Mouse (Mus musculus): ENCODE results near the gene Rpsa. TPM values are rescaled to one million over a fixed set of nuclear protein-coding genes. Genes with fewer than 3 reads are reported as not detected.

Rpsa gene
- total and polyA plus RNA-seq, 3 experiments: 726 to 4,532 (median 1,827) TPM

GRCm38 (mm10) chr9:120114051-120114788 is 13.3 kb upstream of the Rpsa start:
- Histone ChIP-seq H3K27me3 (ENCODE audit: control insufficient read depth in 1 of 2, insufficient read depth in 2 of 2, low read length in 2 of 2) (no peaks in the 10 kb centered on the region), H3K4me3 (ENCODE audit: control insufficient read depth in 1 of 2, insufficient read depth in 1 of 2, low read depth in 2 of 2, low read length in 2 of 2) (0 out of 4 replicates have a peak overlapping the region, but pooled peaks of 1 of the 2 experiments have one; percentile 41), H3K36me3 (ENCODE audit: control insufficient read depth in 1 of 2, insufficient read depth in 2 of 2, low read length in 2 of 2) (peaks cover 10 to 42% of the 10 kb centered on the region in 2 experiments), H3K4me1 (ENCODE audit: control insufficient read depth in 1 of 2, insufficient read depth in 2 of 2, low read length in 2 of 2) (peaks cover 21 to 43% of the 10 kb centered on the region in 2 experiments), H3K27ac (ENCODE audit: control insufficient read depth, low read depth, low read length) (peak overlapping the region; percentile 99), H3K9me3 (replicated peaks; ENCODE audit: insufficient read depth, low read length) (no peaks in the 10 kb centered on the region), H3K9ac (ENCODE audit: control insufficient read depth, low read depth, low read length, poor library complexity, severe bottlenecking) (peak overlapping the region; percentile 71), H3K79me2 (ENCODE audit: control insufficient read depth, insufficient read depth, low read length, poor library complexity) (peaks cover 43% of the 10 kb centered on the region)
- TF ChIP-seq ELF1 (IDR thresholded peaks at IDR 0.05; ENCODE audit: low read depth, low read length) (no peak), POLR2A (IDR thresholded peaks at IDR 0.05; ENCODE audit: control insufficient read depth in 1 of 2, insufficient read depth in 1 of 2, low read depth in 1 of 2, low read length in 2 of 2, poor library complexity in 1 of 2) (0 out of 4 replicates have a peak, but pooled peaks of 1 of the 2 experiments have one; percentile 22), POLR2AphosphoS5 (IDR thresholded peaks at IDR 0.05; ENCODE audit: borderline replicate concordance, low read depth, low read length) (peak; percentile 54; the same call in 1 of the 2 replicates)
- peak; percentile 28 for DNase-seq (ENCODE audit: low read depth, low spot score)

GRCm38 (mm10) chr9:120114789-120115151 is 12.7 kb upstream of the Rpsa start:
- Histone ChIP-seq H3K9me3 (replicated peaks; ENCODE audit: insufficient read depth, low read length) (no peaks in the 10 kb centered on the region), H3K27ac (ENCODE audit: control insufficient read depth, low read depth, low read length) (peak overlapping the region; percentile 99), H3K9ac (ENCODE audit: control insufficient read depth, low read depth, low read length, poor library complexity, severe bottlenecking) (peak overlapping the region; percentile 71), H3K4me1 (ENCODE audit: control insufficient read depth in 1 of 2, insufficient read depth in 2 of 2, low read length in 2 of 2) (peaks cover 21 to 43% of the 10 kb centered on the region in 2 experiments), H3K27me3 (ENCODE audit: control insufficient read depth in 1 of 2, insufficient read depth in 2 of 2, low read length in 2 of 2) (no peaks in the 10 kb centered on the region), H3K36me3 (ENCODE audit: control insufficient read depth in 1 of 2, insufficient read depth in 2 of 2, low read length in 2 of 2) (peaks cover 10 to 42% of the 10 kb centered on the region in 2 experiments), H3K79me2 (ENCODE audit: control insufficient read depth, insufficient read depth, low read length, poor library complexity) (peaks cover 43% of the 10 kb centered on the region), H3K4me3 (ENCODE audit: control insufficient read depth in 1 of 2, insufficient read depth in 1 of 2, low read depth in 2 of 2, low read length in 2 of 2) (peak overlapping the region; percentile 41 to 50)
- DNase-seq (ENCODE audit: low read depth, low spot score): peak; percentile 61
- no peak for TF ChIP-seq ELF1 (IDR thresholded peaks at IDR 0.05; ENCODE audit: low read depth, low read length)
- TF ChIP-seq POLR2A (IDR thresholded peaks at IDR 0.05; ENCODE audit: control insufficient read depth in 1 of 2, insufficient read depth in 1 of 2, low read depth in 1 of 2, low read length in 2 of 2, poor library complexity in 1 of 2): no peak
- no peak for TF ChIP-seq NRF1 (IDR thresholded peaks at IDR 0.05; ENCODE audit: insufficient read depth, low read depth, low read length, poor library complexity, severe bottlenecking)
- no peak for TF ChIP-seq TAL1 (IDR thresholded peaks at IDR 0.05; ENCODE audit: low read length)
- TF ChIP-seq MEF2A (IDR thresholded peaks at IDR 0.05; ENCODE audit: extremely low read depth, insufficient replicate concordance, low read depth, low read length, poor library complexity, severe bottlenecking): no peak
- TF ChIP-seq RAD21 (IDR thresholded peaks at IDR 0.05; ENCODE audit: low read depth, low read length): no peak
- no peak for TF ChIP-seq TCF12 (IDR thresholded peaks at IDR 0.05; ENCODE audit: low read depth, low read length)
- TF ChIP-seq E2F4 (IDR thresholded peaks at IDR 0.05; ENCODE audit: borderline replicate concordance, low read depth, low read length): no peak
- no peak for TF ChIP-seq HCFC1 (IDR thresholded peaks at IDR 0.05; ENCODE audit: low read depth, low read length)
- 0 out of 4 replicates have a peak, but pooled peaks of 1 of the 2 experiments have one; percentile 4 for TF ChIP-seq EP300 (IDR thresholded peaks at IDR 0.05; ENCODE audit: low read depth in 1 of 2, low read length in 2 of 2)
- TF ChIP-seq POLR2AphosphoS5 (IDR thresholded peaks at IDR 0.05; ENCODE audit: borderline replicate concordance, low read depth, low read length): no peak
- no peak for TF ChIP-seq CHD2 (IDR thresholded peaks at IDR 0.05; ENCODE audit: low read length)
- TF ChIP-seq GATA1 (IDR thresholded peaks at IDR 0.05; ENCODE audit: low read depth, low read length): no peak
- no peak for TF ChIP-seq USF2 (IDR thresholded peaks at IDR 0.05; ENCODE audit: borderline replicate concordance in 1 of 2, insufficient read depth in 1 of 2, low read depth in 1 of 2, low read length in 2 of 2)
- TF ChIP-seq USF1 (IDR thresholded peaks at IDR 0.05; ENCODE audit: low read depth, low read length): no peak
- peak; percentile 37; the same call in 1 of the 2 replicates for TF ChIP-seq ZMIZ1 (IDR thresholded peaks at IDR 0.05; ENCODE audit: low read depth, low read length)
- TF ChIP-seq MXI1 (IDR thresholded peaks at IDR 0.05; ENCODE audit: low read depth, low read length): no peak
- TF ChIP-seq UBTF (IDR thresholded peaks at IDR 0.05; ENCODE audit: borderline replicate concordance, insufficient read depth, low read depth, low read length): no peak
- 0 out of 2 replicates have a peak, but pooled peaks have one; percentile 23 for TF ChIP-seq TBP (IDR thresholded peaks at IDR 0.05; ENCODE audit: low read depth, low read length)
- no peak for TF ChIP-seq NELFE (IDR thresholded peaks at IDR 0.05; ENCODE audit: low read depth, low read length)
- TF ChIP-seq MYB (IDR thresholded peaks at IDR 0.05; ENCODE audit: low read depth, low read length): no peak
- no peak for TF ChIP-seq MAFK (IDR thresholded peaks at IDR 0.05; ENCODE audit: borderline replicate concordance, low read depth, low read length)
